Mouse (Mus musculus) heart, adult 2 months (tissue): Measurements from ENCODE around the gene Rarg. TPM values are rescaled to one million over a fixed set of nuclear protein-coding genes. Genes with fewer than 3 reads are reported as not detected.

Experiments used
- DNase-seq, 2 experiments: peaks; one replicate each; pipeline ENCODE4 v3.0.0; 2021
- H3K27ac ChIP-seq: fragments of 200-600 bp; 2 replicates; pipeline ENCODE4 v1.8.1; 2022
- H3K27me3 ChIP-seq: fragments of 200-500 bp; 2 replicates; pipeline ENCODE4 v1.6.1; 2012; ENCODE audit warnings: mild to moderate bottlenecking, low read length, inconsistent platforms, mixed read lengths; ENCODE audit not compliant: control insufficient read depth, insufficient read depth
- H3K36me3 ChIP-seq: fragments of 200-500 bp; 2 replicates; pipeline ENCODE4 v1.6.1; 2012; ENCODE audit warnings: low read length, inconsistent platforms; ENCODE audit not compliant: control insufficient read depth, insufficient read depth
- H3K4me1 ChIP-seq: fragments of 200-500 bp; 2 replicates; pipeline ENCODE4 v1.6.1; 2011; ENCODE audit warnings: low read length; ENCODE audit not compliant: control insufficient read depth, insufficient read depth
- H3K4me3 ChIP-seq: fragments of 200-600 bp; 2 replicates; pipeline ENCODE4 v1.8.1; 2022
- H3K79me2 ChIP-seq: fragments of 200-500 bp; replicated peaks from 2 replicates; pipeline ENCODE4 v1.6.1; 2012; ENCODE audit warnings: mild to moderate bottlenecking, inconsistent platforms, low read length, moderate library complexity, mixed read lengths; ENCODE audit not compliant: control insufficient read depth, insufficient read depth
- H3K9ac ChIP-seq: fragments of 200-500 bp; 2 replicates; pipeline ENCODE4 v1.6.1; 2012; ENCODE audit warnings: low read depth, mild to moderate bottlenecking, control low read depth, inconsistent platforms, low read length, mixed read lengths
- CTCF ChIP-seq: fragments of 200-600 bp; IDR thresholded peaks from 2 replicates; pipeline ENCODE4 v1.8.1; 2022; ENCODE audit warnings: antibody characterized with exemption, mild to moderate bottlenecking, moderate library complexity
- EP300 ChIP-seq: fragments of 200-500 bp; IDR thresholded peaks from 2 replicates; pipeline ENCODE4 v1.6.1; 2011; ENCODE audit warnings: low read depth, low read length, control low read depth; ENCODE audit not compliant: insufficient read depth
- POLR2A ChIP-seq: fragments of 200-500 bp; IDR thresholded peaks from 2 replicates; pipeline ENCODE4 v1.6.1; 2011; ENCODE audit warnings: mild to moderate bottlenecking, low read depth, low read length, control low read depth; ENCODE audit not compliant: insufficient read depth
- WGBS: fragments of 180-500 bp; shearing (Covaris S2); methylation state at CpG from one replicate; pipeline ENCODE4 v1.1.7; 2018; 5-methylcytosine and 5-hydroxymethylcytosine counted together
- intact Hi-C: fragments of 180-260 bp; cut with DNase I; formaldehyde crosslinking; loops from one replicate; pipeline ENCODE4 v1.15.1; 2025
- polyA plus RNA-seq: library from polyadenylated mRNA; depleted of rRNA; stranded (reverse); fragments of >200 nt; gene quantifications from 2 replicates; pipeline ENCODE4 v1.2.3, GENCODE M21; 2012
- total RNA-seq, 2 experiments: library from RNA; stranded (reverse); gene quantifications; 2 replicates each; pipeline ENCODE4 v1.2.3; 2021

Gene Rarg
- total and polyA plus RNA-seq, 3 experiments, result 18.1 to 20.3 (median 19.9) TPM

- DNase-seq, result no peak
- intact Hi-C loops, result loop anchor here (2.0 to 10.0 kb wide), 2 partner anchors 93 to 161 kb away; partner anchors contain the start of gene Amhr2
- TF ChIP-seq POLR2A (no peak), CTCF (no peak), EP300 (no peak)
- Histone ChIP-seq H3K9ac (no peak overlapping the region), H3K27ac (no peak overlapping the region), H3K79me2 (peaks cover 2% of the 10 kb centered on the region; the same call in 1 of the 2 replicates), H3K27me3 (no peaks in the 10 kb centered on the region), H3K4me1 (peaks cover 8% of the 10 kb centered on the region; the same call in 1 of the 2 replicates), H3K4me3 (no peak overlapping the region), H3K36me3 (no peaks in the 10 kb centered on the region)
- WGBS, result 39% methylated on average over 3 of the region's 3 CpGs
Observed at GRCm38 (mm10) chr15:102283648-102284047, 26.3 kb upstream of the Rarg start.

DNA sequence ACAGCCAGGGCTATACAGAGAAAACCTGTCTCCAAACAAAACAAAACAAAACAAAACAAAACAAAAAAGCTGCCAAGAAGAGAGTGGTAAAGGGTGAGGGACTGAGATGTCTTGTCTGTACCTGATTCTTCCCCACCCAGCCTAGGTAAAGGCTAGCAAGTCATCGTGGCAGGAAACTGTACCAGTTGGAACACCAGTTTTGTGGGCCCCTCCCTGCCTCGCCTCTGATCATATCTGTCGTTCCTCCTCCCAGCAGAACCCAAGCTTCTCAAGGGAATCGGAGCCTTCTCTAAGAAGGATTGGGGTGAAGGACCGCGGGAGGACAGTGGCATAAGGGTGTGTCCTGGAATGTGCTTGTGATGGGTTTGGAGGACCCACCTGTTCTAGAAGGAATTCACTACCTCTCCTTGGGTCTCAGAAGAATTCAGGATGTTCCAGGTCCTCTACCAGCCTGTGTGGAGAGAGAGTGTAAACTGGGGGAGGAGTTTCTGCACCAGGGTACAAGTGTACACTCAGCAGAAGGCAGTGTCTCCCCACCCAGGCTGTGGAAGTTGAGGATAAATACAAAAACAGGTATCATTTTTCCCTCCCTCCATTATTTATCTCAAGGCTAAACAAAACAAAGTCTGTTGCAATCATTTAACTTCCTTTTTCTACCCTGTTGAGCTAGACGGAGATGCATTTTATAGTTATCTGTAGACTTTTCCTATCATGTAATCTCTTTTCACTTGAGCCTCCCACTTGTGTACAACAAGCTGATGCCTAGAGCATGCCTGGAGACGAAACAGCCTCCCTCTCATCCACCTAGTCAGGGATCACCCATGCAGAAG, 25.4 kb upstream of the Rarg start:
- Histone ChIP-seq H3K27ac (no peak overlapping the region), H3K4me3 (no peak overlapping the region), H3K79me2 (peaks cover 2% of the 10 kb centered on the region; the same call in 1 of the 2 replicates), H3K9ac (no peak overlapping the region), H3K4me1 (peaks cover 8% of the 10 kb centered on the region; the same call in 1 of the 2 replicates), H3K36me3 (no peaks in the 10 kb centered on the region), H3K27me3 (no peaks in the 10 kb centered on the region)
- 64% methylated on average over 8 of the region's 8 CpGs for WGBS
- intact Hi-C loops, result loop anchor here (10.0 kb wide), 1 partner anchor 162 kb away; the partner anchor contains the start of gene Amhr2
- no peak for DNase-seq
- TF ChIP-seq POLR2A (no peak), EP300 (no peak), CTCF (no peak)

- H3K9ac ChIP-seq, result no peak overlapping the region
- peaks cover 8% of the 10 kb centered on the region; the same call in 1 of the 2 replicates for H3K4me1 ChIP-seq
- intact Hi-C loops, result loop anchor here (1.0 to 10.0 kb wide), 2 partner anchors 14 to 164 kb away; partner anchors contain the start of gene Amhr2
- H3K27me3 ChIP-seq, result no peaks in the 10 kb centered on the region
- no peak for DNase-seq
- no peak overlapping the region for H3K27ac ChIP-seq
- TF ChIP-seq POLR2A (no peak), CTCF (no peak), EP300 (no peak)
- 91% methylated on average over 19 of the region's 19 CpGs for WGBS
- no peaks in the 10 kb centered on the region for H3K36me3 ChIP-seq
- H3K4me3 ChIP-seq, result no peak overlapping the region; the same call in 1 of the 2 replicates
- peaks cover 2% of the 10 kb centered on the region; the same call in 1 of the 2 replicates for H3K79me2 ChIP-seq
Observed at GRCm38 (mm10) chr15:102280623-102281022, 23.3 kb upstream of the Rarg start.

DNA sequence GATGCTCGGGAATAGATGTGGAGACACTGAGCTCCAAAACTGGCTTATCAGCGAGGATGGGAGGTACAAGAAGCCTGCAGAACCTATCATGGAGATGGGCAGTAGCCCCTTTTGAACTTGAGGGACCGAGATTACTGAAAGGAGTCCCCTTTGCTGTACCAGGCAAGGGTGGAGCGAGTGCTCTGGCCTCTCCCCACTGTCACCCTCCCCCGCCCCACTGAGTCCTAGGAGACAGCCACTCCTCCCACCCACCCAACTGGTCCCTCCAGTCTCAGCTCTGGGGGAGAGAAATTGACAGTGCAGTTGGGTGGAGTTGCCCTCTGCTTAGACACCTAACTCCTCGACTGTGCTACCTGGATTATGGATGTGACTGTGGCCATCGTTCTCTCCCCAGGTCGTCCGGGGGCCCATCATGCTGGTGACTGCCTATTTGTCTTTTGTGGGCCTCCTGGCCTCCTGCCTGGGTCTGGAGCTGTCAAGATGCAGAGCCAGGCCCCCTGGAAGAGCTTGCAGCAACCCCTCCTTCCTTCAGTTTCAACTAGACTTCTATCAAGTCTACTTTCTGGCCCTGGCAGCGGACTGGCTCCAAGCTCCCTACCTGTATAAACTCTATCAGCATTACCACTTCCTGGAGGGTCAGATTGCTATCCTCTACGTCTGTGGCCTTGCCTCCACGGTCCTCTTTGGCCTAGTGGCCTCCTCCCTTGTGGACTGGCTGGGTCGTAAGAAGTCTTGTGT, 22.6 kb upstream of the Rarg start:
- TF ChIP-seq EP300, result no peak
- no peak for TF ChIP-seq POLR2A
- no peak for TF ChIP-seq CTCF
- H3K27ac ChIP-seq, result peak overlapping the region; percentile 95
- H3K27me3 ChIP-seq, result no peaks in the 10 kb centered on the region
- WGBS, result 24% methylated on average over 13 of the region's 13 CpGs
- no peak for DNase-seq
- intact Hi-C loops, result loop anchor here (1.0 to 10.0 kb wide), 3 partner anchors 31 to 165 kb away; partner anchors contain the start of gene Amhr2
- H3K4me3 ChIP-seq, result peak overlapping the region; percentile 91
- peaks cover 8% of the 10 kb centered on the region; the same call in 1 of the 2 replicates for H3K4me1 ChIP-seq
- H3K79me2 ChIP-seq, result peaks cover 2% of the 10 kb centered on the region; the same call in 1 of the 2 replicates
- no peaks in the 10 kb centered on the region for H3K36me3 ChIP-seq
- H3K9ac ChIP-seq, result peak overlapping the region; percentile 99

DNA sequence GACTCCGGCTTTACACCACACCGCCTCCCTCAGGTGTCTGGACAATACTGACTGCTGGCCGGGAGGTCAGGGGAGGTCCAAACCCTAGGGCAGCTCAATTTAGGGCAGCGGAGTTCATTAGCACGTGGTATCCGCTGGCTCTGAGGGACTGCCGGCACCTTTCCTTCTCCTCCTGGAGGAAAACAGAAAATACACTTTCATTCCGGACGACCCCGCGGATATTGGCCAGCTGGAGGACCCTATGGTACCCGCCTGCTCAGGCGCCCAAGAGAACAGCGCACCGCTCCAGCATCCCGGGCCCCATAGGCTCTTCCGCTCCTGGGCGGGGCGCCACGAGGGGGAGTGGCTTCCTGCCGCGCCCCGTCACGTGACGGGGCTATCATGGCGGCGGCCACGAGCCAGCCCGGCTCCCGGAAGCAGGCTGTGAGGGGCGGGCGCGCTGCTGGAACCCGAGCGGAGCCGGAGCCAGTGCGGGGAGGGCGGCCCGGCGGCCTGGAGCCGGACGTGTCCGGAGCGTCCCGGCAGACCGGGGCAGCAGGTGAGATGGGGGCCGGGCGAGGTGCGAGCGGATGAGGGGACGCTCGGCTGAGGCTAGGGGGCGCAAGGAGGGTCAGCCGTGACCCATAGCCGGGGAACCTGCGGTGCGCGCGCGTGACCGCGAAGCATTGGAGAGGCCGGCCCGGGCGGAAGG, 21.9 kb upstream of the Rarg start, which contains the start of gene Mfsd5:
Gene Mfsd5 (plus strand): TSS at position 363 of the 691 bp plus-strand sequence.
- Histone ChIP-seq H3K36me3 (no peaks in the 10 kb centered on the region), H3K27me3 (no peaks in the 10 kb centered on the region), H3K4me1 (peaks cover 8% of the 10 kb centered on the region; the same call in 1 of the 2 replicates), H3K79me2 (peaks cover 2% of the 10 kb centered on the region; the same call in 1 of the 2 replicates), H3K9ac (peak within 1 kb of the TSS; percentile 99), H3K4me3 (peak within 1 kb of the TSS; percentile 91), H3K27ac (peak within 1 kb of the TSS; percentile 95)
- TF ChIP-seq POLR2A, result peak; percentile 93
- TF ChIP-seq EP300, result no peak
- TF ChIP-seq CTCF, result peak; percentile 66
- WGBS, result under 1% methylated on average over 65 of the region's 65 CpGs
- peak; percentile 91 to 93 for DNase-seq
- intact Hi-C loops, result loop anchor here (1.0 to 2.0 kb wide), 2 partner anchors 30 to 40 kb away; no protein-coding TSS in a partner anchor
